Mouse (Mus musculus): ENCODE results near the gene Inpp4b.

Inpp4b gene

DNA sequence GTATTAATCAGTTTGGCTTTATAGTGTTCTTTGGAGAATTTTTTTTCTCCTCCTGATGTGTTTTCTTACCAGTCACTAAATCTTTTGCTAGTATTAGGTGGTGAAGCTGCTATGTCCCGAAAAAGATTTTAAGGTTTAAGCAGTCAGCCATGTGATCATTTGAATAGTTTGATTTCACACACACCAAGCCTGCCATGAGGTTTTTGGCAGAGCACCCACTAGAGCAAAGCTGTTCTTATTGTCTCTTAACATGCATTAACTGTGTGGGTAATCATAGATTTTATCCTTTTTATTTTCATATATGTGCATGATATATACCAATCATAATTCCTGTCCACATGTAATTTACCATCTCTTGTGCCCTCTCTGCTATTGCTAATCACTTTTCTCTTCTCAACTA lies 240.6 kb downstream of the Inpp4b start:
- no peak for DNase-seq

DNA sequence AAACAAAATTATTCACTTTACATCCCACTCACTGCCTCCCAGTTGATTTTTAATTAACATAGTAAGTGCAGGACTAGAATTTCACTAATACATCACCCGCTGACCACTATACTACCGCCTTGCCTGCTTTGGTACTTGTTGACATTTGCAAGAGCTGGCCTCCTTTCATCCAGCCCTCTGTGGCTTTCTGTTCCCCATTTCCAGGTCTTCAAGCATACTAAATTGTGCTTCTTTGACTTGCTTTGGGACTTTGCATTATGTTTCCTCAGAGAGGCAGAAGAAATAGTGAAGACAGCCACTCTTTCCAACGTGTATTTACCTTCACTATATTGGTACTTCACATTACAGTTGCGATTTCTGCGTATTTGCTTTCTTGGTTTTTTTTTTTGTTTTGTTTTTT lies 244.4 kb downstream of the Inpp4b start:
- no peak for DNase-seq

DNA sequence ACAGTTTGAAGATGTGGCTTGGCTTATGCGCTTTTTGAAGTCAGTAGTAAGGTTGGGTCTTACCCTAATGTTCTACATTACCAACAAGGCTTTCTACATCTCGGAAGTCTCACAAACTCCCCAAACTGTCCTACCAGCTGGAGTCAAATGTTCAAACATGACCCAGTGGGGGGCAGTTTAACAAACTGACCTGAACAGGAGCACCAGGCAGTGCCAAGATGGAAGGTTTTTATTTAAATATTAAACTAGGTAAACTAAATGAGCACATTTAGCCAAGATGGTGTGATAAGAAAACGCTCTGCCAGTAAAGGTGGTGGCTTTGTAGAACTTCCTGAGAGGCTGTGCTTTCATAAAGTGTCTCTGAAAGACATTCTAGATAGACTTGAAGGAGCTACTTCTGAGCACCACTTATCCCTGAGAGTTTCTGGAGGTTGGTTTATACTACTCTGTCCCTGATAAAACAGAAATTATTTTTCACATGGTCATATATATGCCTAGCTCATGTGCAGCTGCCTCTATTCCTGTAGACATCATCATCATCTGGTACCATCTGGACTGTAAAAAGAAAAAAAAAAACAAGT lies 251.9 kb downstream of the Inpp4b start:
- DNase-seq: no peak

DNA sequence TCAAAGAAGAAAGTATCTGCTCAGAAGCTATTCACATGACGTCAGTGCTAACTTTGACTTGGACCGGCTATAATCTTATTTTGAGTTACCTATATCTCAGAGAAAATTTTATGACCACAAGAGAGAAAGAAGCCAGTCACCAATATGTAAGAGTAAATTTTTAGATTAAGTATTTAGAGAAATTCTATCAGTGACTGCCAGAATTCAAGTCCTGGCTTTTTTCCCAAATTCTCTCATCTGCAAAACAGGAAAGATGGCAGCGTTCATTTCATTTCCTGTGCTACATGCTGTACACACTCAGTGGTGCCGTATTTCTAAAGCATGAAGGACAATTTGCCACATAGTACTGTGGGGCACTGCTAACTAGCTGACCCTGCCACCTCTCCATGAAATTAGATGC lies 256.9 kb downstream of the Inpp4b start:
- no peak for DNase-seq

DNA sequence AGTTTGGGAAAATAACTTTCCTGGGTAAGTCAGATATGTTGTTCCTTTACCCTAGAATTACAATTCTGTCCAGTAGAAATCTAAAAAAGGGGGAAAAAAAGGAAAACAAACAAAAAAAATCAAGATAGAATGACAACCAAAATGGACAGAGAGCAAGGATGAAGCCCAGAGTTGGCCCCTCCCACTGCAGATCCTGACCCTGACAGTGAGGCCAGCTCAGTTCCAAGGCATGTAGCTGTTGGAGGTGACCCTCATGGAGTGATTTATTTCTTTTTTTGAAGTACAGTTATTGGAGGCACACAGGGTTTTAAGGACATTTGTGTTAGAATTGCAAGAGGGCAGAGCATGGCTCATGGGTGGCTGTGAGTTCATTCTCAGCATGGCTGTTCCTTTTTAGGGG lies 258.8 kb downstream of the Inpp4b start:
- no peak for DNase-seq

DNA sequence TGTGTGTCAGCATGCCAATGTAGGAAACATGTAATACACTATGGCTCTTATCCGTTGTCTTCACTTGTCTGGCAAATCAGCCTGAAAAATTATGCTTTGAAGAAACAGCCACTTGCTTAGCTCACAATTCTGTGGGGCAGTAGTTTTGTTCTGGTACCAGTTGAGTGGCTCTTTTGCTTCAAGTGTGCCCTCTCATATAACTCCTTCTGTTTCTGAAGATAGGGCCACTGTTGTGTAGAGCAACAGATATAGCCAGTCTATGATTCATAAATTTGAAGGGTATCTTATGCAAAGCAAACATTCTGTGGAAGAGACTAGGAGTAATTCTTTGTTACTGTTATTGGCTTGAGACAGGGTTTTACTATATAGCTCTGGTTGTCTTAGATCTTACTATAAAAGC lies 265.7 kb downstream of the Inpp4b start:
- no peak for DNase-seq

DNA sequence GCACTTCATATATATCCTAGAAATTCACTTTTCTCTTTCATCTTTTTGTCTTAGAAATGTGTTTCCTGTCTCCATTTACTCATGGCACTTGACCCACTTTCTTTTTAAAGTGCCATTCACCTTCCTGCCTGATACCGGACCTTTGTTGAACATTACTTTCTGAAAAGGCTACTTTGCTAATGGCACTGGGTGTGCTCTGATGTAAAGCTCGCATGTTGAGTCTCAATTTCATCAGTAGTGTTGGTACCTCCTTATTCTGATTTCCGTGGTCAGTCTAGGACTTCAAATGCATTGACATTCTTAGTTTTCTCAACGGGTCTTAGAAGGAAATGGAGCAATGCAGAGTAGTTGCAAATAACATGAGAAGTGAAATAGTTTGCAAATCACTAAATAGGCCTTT lies 266.7 kb downstream of the Inpp4b start:
- DNase-seq: no peak

DNA sequence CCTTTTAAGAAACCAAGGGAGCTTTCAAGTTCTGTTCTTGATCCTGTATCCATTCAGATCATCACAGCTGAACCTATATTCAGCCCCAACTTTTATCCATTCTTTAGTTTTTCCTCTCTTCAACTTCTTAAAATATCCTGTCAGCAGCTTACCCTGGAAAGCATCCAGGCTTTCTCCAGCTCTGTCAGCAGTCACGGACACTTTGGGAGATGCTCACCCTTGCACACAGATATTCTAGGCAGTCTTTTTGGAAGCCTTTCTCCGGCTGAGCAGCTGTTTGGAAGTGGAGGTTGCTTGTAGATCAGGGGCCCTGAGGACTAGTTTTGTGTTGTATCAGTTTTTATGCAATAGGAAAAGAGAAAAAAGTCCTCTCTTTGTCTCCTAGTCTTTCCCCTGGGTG lies 270.3 kb downstream of the Inpp4b start:
- no peak for DNase-seq

DNA sequence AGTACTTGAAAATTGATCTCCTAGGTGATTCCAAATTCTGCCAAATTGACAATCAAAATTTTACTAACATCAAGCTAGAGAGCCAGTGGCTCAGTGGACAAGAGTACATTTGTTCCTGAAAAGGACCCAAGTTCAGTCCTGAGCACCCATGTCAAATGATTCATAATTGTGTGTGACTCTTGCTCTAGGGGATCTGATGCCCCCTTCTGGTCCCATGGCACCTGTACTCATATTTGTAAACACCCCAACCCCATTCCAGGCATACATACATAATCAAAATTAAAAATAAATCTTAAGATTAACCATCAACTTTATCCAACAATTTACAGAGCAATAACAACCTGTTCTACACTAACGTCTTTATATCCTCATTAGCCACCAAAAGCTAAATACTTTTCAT lies 271.8 kb downstream of the Inpp4b start:
- no peak for DNase-seq

DNA sequence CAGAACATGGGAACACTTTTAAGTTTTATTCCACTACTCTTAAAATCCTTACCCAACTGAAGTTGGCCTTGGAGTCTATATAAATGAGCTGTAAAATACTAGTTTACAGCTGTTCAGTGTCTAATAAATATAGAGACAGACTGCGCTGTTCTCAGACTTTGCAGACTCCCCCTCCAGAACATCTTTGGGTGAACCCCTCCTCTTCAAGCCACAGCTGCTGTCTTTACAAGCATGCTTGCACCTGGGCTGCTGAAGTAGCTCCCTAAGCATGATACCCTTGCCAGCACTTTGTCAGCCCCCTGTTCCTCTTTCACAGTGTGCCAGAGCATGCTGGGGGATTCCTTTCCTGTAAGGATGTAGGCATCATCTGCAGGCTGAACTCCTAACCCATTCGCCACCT lies 272.2 kb downstream of the Inpp4b start:
- DNase-seq: no peak

DNA sequence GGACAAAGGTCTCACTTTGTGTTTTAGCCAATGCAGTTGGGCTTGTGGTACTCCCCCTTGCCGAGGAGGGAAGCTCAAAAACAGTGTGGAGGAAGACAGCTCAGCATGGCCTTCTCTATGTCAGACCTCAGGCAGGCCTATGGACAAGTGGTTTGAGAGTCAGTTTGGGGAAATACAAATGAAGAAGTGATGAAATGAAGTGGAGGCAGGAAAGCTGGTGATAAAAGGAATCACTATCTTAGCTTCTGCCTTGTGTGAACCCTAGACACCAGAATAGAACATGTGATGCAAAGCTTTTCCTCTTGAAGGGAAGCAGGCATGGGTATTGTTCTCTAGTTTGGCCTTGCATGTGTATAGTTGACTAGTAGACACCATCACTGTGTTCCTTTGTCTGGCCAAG lies 273.2 kb downstream of the Inpp4b start:
- no peak for DNase-seq

DNA sequence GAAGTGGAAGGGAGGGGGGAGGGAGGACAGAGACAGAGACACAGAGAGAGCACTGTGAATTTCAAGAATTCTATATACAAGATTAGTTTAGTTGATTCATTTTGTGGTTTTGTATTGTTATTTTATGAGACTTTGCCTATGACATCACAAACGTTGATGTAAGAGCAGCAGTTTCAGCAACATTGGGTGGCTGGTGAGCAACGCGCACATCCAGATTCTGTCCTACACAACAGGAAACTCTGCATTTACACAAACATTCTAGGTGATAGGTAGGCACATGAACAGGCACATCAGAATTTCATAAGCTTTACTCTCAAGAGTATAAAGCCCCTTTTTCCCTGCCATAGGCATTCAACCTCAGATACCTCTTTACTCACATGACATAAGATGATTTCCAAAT lies 276.6 kb downstream of the Inpp4b start:
- DNase-seq: no peak

DNA sequence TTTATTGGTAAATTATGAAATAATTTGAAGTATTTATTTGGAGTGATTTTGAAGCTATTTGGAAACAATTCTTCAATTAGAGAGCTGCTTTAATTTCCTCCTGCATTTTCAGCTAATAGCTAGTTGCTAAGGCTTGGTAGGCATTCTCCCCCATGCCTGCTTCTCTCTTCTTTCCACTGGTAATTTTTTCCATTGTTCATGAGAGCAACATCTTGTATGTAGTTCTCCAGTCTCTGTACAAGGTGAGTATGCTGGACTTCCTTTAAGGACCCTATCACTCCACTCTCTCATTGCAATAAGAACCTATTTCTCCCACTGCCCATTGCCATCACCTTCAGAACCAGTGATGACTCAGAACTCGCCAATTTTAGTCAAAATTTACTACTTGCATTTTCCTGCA lies 292.7 kb downstream of the Inpp4b start:
- no peak for DNase-seq

DNA sequence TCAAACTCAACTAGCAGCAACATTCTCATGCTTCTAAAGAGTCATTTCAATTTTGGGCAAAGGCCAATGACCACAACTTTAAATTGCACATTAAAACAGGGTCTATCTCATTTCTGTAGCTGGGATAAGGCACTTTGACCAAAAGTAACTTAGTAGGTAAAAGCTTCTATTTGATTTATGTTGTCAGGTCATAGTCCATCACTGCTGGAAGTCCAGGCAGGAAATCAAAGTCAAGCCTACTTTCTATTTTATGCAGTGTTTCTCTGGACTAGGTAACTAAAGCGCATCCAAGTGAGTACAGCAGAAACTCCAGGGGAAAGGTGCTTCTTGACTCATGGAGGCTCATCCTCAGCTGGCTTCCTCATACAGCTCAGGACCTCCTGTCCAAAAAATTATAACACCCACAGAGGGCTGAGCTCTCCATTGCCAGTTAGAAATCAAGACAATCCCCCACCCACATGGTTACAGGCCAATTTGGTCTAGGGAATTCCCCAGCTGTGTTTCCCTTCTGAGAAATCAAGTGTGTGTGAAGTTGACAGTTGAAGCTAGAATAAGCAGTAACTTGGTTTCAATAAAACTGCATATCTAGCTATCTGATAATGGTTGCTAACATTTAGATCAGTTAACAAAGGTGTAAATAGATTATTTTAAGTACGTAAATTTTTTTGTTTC lies 293.7 kb downstream of the Inpp4b start:
- no peak for DNase-seq

DNA sequence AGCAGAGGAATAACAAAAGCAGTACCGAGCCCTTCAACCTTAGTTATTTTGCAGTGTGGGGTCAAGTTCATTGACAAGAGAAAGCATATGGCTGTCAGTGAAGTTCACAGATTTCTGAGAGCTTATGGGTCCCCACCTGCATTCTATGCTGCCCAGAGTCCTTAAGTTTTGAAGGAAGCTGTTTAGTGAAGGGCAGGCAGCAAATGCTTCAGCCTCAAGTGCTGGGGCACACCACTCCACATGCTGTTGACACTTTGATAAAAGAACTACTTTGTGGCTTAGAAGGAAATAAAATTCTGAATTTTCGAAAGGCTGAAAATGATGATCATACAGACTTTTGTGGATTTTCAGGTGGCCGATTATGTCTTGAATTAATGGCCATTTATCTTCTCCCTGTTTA lies 296.1 kb downstream of the Inpp4b start:
- no peak for DNase-seq

DNA sequence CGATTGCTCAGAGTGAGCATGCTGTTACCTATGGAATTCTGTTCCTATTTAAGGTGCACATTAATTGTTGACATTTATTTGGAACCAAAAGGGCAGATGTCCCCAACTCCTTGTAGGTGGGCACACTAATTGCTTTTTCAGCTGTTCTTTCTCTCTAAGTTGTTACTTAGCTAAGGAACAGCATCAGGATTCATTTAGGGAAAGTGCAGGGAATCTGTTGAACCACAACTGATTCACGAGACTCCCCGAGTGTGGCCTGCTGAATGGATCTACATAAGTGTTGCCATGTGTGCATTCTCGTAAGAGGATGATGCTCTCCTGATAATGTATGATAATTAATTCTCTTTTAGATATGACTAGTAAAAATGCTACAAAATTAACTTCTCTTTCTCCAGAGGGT lies 297.5 kb downstream of the Inpp4b start:
- DNase-seq: no peak

DNA sequence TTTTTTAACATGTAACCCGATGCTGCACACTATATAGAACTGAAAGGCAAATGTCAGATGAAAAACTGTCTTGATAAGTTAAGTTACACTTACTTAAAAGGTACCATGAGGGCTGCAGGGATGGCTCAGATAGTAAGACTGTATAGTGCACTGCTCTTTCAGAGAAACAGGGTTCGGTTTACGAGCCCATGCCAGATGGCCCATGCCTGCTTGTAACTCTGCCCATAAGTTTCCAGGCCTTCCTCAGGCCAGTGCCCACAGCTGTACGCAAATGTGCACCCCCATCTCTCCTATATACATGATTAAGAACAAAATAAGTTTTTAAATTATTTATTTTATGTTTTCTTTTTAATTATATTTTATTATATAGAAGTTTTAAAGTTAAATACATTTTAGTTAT lies 300.7 kb downstream of the Inpp4b start:
- DNase-seq: no peak

DNA sequence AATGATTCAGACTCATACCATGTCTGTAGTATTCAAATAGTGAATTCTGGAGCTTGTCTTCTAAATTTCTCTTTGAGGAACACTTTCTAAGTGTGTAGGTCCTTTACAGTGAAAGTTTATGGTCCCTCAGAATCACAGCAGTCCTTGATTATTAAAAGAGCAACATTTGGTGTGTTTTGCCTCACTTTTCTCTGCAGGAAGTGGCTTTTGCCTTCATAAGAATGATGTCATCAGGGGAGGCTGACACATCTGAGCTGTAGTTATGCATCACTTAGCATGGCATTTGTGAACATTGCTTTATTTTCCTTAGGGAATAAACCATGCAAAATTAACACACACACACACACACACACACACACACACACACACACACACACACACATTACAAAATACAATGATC lies 349.8 kb downstream of the Inpp4b start:
- DNase-seq: no peak

DNA sequence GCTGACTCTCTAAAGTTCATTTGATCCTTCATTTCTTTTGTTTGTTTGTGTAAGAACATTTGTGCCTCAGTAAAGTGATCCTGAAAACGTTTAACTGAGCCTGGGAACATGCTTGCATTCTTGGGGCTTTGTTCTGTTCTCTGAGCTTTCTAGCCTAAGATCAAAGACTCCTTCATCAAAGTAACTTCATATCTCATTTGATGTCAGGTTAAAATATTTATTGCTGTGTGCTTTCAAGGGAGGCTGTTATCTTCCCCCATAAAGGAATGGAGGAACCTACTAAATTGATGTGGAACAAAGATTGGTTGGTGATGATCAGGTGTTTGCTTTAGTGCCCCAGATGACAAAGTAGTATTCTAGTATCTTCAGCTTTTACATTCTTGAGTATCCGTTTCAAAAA lies 352.5 kb downstream of the Inpp4b start:
- DNase-seq: no peak

DNA sequence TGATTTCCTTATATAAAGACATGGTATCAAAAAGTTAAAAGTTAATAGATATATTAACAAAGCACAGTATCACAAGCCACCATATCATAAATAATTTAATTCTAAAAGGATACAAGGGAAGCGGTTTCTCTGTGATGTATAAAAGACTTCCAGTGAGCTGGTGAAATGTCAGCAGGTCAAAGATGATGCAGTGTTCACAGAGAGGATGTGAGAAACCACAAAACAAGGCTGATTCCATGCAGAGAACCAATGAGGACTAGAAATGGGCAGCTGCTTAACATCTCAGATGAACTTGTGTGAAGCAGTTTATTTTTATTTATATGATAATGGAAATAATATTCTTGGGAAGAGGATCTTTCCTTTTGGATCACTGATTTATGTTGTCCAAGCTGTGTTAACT lies 359.7 kb downstream of the Inpp4b start:
- DNase-seq: no peak

DNA sequence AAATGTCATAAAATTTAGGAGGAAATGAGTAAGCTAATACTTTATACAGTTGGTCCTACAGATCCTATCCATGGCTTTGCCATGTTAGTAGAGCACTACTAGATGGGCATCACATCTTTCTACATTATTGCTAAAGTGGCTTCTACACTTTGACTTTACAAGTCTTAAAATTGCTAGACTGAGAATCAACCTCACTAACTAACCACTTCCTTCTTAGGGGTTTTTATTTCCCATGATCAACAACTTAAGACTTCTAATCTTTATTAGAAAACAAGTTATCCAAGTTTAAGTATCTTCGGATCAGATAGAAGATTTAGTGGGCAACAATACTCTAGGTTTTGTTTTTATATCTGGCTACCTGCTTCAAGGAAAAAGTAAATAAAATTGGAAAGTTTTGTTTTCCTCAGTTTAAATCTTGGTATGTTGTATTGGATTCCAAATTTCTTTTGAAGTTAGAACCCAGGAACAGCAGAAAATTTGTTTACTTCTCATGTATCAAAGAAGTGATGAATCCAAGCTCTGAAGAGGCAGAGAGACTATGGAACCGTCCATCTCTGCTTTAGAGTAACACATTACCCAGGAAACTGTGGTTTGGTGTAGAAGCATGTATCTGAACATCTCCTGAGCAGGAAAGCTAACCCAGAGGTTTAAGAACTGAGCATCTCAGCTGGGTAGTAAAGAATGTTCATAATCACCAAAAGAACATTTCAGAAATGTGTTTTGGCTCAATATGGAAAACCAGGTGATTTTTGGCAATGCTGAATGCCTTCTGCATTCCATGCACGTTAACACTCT lies 361.4 kb downstream of the Inpp4b start:
- no peak for DNase-seq

DNA sequence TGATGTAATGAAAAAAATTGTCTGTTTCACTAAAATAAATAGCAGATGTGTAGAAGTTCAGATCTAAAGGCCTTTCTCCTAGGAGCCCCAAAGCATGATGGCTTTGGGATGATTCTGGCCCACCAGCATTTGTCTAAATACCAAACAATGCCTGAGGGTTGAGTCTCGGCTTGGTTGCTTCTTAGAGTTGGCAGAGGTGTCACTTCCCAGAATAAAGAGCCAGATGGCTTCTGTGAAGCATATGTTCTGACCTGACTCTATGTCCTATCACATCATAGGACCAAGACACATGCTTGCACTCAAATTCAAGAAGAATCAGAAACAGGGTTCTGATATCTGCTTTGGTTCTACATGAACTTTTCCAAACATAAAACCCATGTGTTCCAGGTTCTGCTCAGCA lies 365.1 kb downstream of the Inpp4b start:
- no peak for DNase-seq

DNA sequence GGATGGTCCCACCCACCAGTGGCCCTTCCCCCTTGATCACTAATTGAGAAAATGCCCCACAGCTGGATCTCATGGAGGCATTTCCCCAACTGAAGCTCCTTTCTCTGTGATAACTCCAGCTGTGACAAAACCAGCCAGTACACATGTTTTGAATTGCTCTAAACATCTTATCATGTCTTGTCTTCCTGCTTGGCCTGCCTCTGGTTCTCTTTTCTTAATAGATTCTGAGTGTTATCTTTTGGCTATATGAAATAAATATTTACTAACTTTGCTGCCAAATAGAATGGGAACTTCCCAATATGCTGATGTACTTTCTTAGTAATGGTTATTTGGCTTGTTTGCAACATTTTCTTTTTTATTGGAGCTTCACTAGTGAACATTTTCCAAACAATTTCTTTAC lies 389.0 kb downstream of the Inpp4b start:
- no peak for DNase-seq

DNA sequence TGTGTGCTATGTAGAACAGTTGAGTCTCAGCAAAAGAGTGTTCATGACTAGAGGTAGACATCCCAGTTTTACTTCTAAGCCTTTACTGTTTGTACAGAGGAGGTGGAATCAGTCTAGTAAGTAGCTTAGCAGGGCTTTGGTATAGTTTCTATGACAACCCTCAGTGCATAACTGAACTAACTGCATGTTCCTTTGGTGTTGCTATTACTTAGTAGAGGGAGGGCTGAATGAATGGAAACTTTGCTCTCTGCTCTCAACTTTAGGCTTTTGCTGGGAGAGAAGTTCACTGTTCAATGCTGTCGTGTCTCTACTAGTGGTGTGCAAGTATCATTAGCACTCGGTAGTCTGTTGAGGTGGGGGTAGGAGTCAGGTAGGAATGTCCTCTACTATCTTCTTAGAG lies 393.3 kb downstream of the Inpp4b start:
- DNase-seq: no peak

DNA sequence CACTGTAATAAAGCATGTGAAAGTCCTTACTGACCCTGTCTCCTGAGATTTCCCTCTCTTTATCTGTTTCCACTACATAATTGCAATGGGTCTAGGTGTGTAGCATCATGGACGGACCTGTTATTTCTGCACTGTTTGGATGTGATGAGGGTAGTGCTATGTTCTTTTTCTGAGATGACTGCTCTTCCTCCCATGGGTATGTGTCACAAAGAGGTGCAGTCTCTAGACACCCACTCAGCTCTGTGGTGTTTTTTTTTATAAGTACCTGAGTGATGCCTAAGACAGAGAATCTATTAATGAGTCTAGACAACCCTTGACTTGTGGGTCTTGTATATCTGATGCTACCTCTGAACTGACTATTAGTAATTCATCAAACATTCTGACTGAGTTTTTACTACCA lies 393.7 kb downstream of the Inpp4b start:
- DNase-seq: no peak

Measured in layer of hippocampus, adult 9-11 months (tissue).